Comparison of ENCODE assay signal across 8 mouse cellular contexts in the genomic region with DNA sequence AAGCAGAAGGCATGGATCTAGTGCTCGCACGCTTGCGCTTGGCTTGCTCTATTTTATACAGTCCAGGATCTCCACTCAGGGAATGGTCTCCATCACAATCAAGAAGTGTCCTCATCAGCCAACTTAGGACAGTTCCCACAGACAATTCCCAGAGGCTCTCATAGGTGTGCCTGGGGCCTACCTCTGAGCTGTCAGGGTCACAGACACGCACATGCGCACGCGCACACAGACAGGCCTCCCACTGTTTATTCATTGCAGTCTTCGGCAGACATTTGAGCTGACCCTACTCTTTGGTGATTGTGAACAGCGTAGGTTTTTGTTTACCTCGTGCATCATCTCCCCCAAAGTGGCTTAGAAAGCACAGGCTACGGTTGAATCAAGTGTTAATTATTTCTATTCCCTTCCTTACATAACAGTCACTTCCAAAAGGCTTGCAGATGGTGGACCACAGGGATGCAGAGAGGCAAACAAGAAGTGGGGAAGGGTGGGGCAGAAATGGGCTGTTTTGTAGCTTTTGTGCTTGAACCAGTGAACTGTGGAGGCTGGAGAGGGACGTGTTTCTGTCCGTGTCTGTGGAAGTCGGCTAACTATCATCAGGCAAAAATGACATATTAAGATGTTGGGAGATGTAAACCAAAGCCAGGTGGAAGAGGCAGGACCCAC. TPM values are rescaled to one million over a fixed set of nuclear protein-coding genes. Genes with fewer than 3 reads are reported as not detected.
DNase-seq lines count a peak whose midpoint lies in the region; ATAC-seq and TF ChIP-seq lines count a peak whose summit lies in the region.

No protein-coding gene starts in this region.

- peak; percentile 84 for DNase-seq in heart, adult 11 months
- no peak for DNase-seq in heart, postnatal 25 days (ENCODE audit: low spot score)
- DNase-seq in MEL (ENCODE audit: low read depth, low spot score) = no peak
- no peak for DNase-seq in embryonic facial prominence, embryonic 14.5 days (ENCODE audit: low spot score)
- no peak for DNase-seq in limb, embryonic 14.5 days (ENCODE audit: low spot score)
- no peak for DNase-seq in ovary, adult 18-20 months (ENCODE audit: low spot score)
- DNase-seq in left cerebral cortex, adult 18-20 months (ENCODE audit: low spot score in 2 of 2) = no peak
- no peak for DNase-seq in gastrocnemius, postnatal 25 days

- peak overlapping the region; percentile 26; the same call in 1 of the 2 replicates for H3K9ac ChIP-seq in MEL (ENCODE audit: control insufficient read depth, low read depth, low read length, poor library complexity, severe bottlenecking)
- H3K9ac ChIP-seq in embryonic facial prominence, embryonic 14.5 days (ENCODE audit: low read depth, low read length) = no peak overlapping the region
- H3K9ac ChIP-seq in limb, embryonic 14.5 days (ENCODE audit: low read depth, low read length, severe bottlenecking) = no peak overlapping the region

- TF ChIP-seq CTCF in MEL (IDR thresholded peaks at IDR 0.05 in 2 of 3, conservative IDR thresholded peaks at IDR 0.05 in 1 of 3; ENCODE audit: control insufficient read depth in 1 of 3, insufficient read depth in 1 of 3, low read depth in 2 of 3, low read length in 3 of 3, poor library complexity in 1 of 3, severe bottlenecking in 1 of 3) = no peak

- peaks cover 0 to 2% of the 10 kb centered on the region in 2 experiments; a peak in 1 of 4 replicates for H3K36me3 ChIP-seq in MEL (ENCODE audit: control insufficient read depth in 1 of 2, insufficient read depth in 2 of 2, low read length in 2 of 2)
- H3K36me3 ChIP-seq in embryonic facial prominence, embryonic 14.5 days (ENCODE audit: control insufficient read depth, insufficient read depth, low read length) = no peaks in the 10 kb centered on the region
- no peaks in the 10 kb centered on the region for H3K36me3 ChIP-seq in limb, embryonic 14.5 days (ENCODE audit: control insufficient read depth, insufficient read depth, low read length)

- H3K4me3 ChIP-seq in MEL (ENCODE audit: control insufficient read depth in 1 of 2, insufficient read depth in 1 of 2, low read depth in 2 of 2, low read length in 2 of 2) = peak overlapping the region; percentile 20 to 39
- H3K4me3 ChIP-seq in embryonic facial prominence, embryonic 14.5 days (ENCODE audit: low read depth, low read length) = 0 out of 2 replicates have a peak overlapping the region, but pooled peaks have one; percentile 8
- H3K4me3 ChIP-seq in limb, embryonic 14.5 days (replicated peaks; ENCODE audit: low read length) = 0 out of 2 replicates have a peak overlapping the region, but pooled peaks have one; percentile 11

- H3K4me2 ChIP-seq in embryonic facial prominence, embryonic 14.5 days (ENCODE audit: low read depth, low read length) = peak overlapping the region; percentile 43
- H3K4me2 ChIP-seq in limb, embryonic 14.5 days (replicated peaks; ENCODE audit: low read depth, low read length, severe bottlenecking) = peak overlapping the region; percentile 35

- intact Hi-C loops in heart, postnatal 25 days (cut with DNase I) = loop anchor here (5.0 kb wide), 2 partner anchors 105 to 140 kb away; no protein-coding TSS in a partner anchor

- 67% methylated on average over 14 of the region's 14 CpGs for WGBS in embryonic facial prominence, embryonic 14.5 days
- 71% methylated on average over 14 of the region's 14 CpGs for WGBS in limb, embryonic 14.5 days

- no peaks in the 10 kb centered on the region for H3K79me2 ChIP-seq in MEL (ENCODE audit: control insufficient read depth, insufficient read depth, low read length, poor library complexity)

- H3K4me1 ChIP-seq in MEL (ENCODE audit: control insufficient read depth in 1 of 2, insufficient read depth in 2 of 2, low read length in 2 of 2) = peaks cover 0 to 9% of the 10 kb centered on the region in 2 experiments; a peak in 2 of 4 replicates
- H3K4me1 ChIP-seq in embryonic facial prominence, embryonic 14.5 days (ENCODE audit: control insufficient read depth, insufficient read depth, low read length) = no peaks in the 10 kb centered on the region
- no peaks in the 10 kb centered on the region for H3K4me1 ChIP-seq in limb, embryonic 14.5 days (ENCODE audit: control insufficient read depth, insufficient read depth, low read length)

- no peak for TF ChIP-seq POLR2A in MEL (IDR thresholded peaks at IDR 0.05; ENCODE audit: control insufficient read depth in 1 of 2, insufficient read depth in 1 of 2, low read depth in 1 of 2, low read length in 2 of 2, poor library complexity in 1 of 2)
- no peak for TF ChIP-seq POLR2A in limb, embryonic 14.5 days (IDR thresholded peaks at IDR 0.05; ENCODE audit: borderline replicate concordance, extremely low read depth, insufficient read depth, insufficient read length)

- TF ChIP-seq RAD21 in MEL (IDR thresholded peaks at IDR 0.05; ENCODE audit: low read depth, low read length) = no peak

- H3K27ac ChIP-seq in MEL (ENCODE audit: control insufficient read depth, low read depth, low read length) = no peak overlapping the region
- no peak overlapping the region; the same call in 1 of the 2 replicates for H3K27ac ChIP-seq in embryonic facial prominence, embryonic 14.5 days (replicated peaks; ENCODE audit: low read depth, low read length)
- H3K27ac ChIP-seq in limb, embryonic 14.5 days (replicated peaks; ENCODE audit: low read depth, low read length) = no peak overlapping the region

- no peaks in the 10 kb centered on the region for H3K27me3 ChIP-seq in MEL (ENCODE audit: control insufficient read depth in 1 of 2, insufficient read depth in 2 of 2, low read length in 2 of 2)
- H3K27me3 ChIP-seq in embryonic facial prominence, embryonic 14.5 days (replicated peaks; ENCODE audit: control insufficient read depth, insufficient read depth, low read length) = no peaks in the 10 kb centered on the region
- no peaks in the 10 kb centered on the region for H3K27me3 ChIP-seq in limb, embryonic 14.5 days (ENCODE audit: control insufficient read depth, insufficient read depth, low read length)

- TF ChIP-seq EP300 in MEL (IDR thresholded peaks at IDR 0.05; ENCODE audit: low read depth in 1 of 2, low read length in 2 of 2) = no peak

- no peak for ATAC-seq in embryonic facial prominence, embryonic 14.5 days (ENCODE audit: low read depth)
- ATAC-seq in limb, embryonic 14.5 days (ENCODE audit: low FRiP score, low read depth) = no peak

- H3K9me3 ChIP-seq in MEL (replicated peaks; ENCODE audit: insufficient read depth, low read length) = no peaks in the 10 kb centered on the region
- peaks cover 10% of the 10 kb centered on the region; the same call in 1 of the 2 replicates for H3K9me3 ChIP-seq in embryonic facial prominence, embryonic 14.5 days (ENCODE audit: control insufficient read depth, low read length)
- H3K9me3 ChIP-seq in limb, embryonic 14.5 days (ENCODE audit: control insufficient read depth, low read length) = no peaks in the 10 kb centered on the region

TF ChIP-seq in MEL, 35 proteins besides CTCF, POLR2A, EP300 and RAD21:
- TF ChIP-seq POLR2AphosphoS5 (IDR thresholded peaks at IDR 0.05; ENCODE audit: borderline replicate concordance, low read depth, low read length) (no peak), GABPA (IDR thresholded peaks at IDR 0.05; ENCODE audit: low read depth, low read length) (no peak), MAZ (IDR thresholded peaks at IDR 0.05; ENCODE audit: low read depth, low read length) (no peak), SIN3A (IDR thresholded peaks at IDR 0.05; ENCODE audit: low read length) (0 out of 2 replicates have a peak, but pooled peaks have one; percentile 1), BHLHE40 (IDR thresholded peaks at IDR 0.05; ENCODE audit: borderline replicate concordance, low read depth, low read length) (no peak), MAFK (IDR thresholded peaks at IDR 0.05; ENCODE audit: borderline replicate concordance, low read depth, low read length) (no peak)

RNA-seq across cellular contexts. Expression of gene Smg1, which starts 53.5 kb away (rescaled TPM):
- 10 to 100 TPM; 35.9 to 41.0 TPM for total RNA-seq in heart, postnatal 25 days (2021)
- total RNA-seq in MEL (2012; rRNA removed) = 24.2 and 26.6 TPM in 2 replicates
- polyA plus RNA-seq in MEL (2012; ENCODE audit: insufficient read depth in 1 of 2, insufficient read length in 2 of 2, low read depth in 1 of 2, low replicate concordance in 2 of 2, missing spikeins in 1 of 2) = 10 to 100 TPM; 32.6 to 49.6 TPM
- 20.0 and 20.7 TPM in 2 replicates for polyA plus RNA-seq in embryonic facial prominence, embryonic 14.5 days (2014; fragmentation: Nextera tagmentation; extraction: Ambion mirVana)
- polyA plus RNA-seq in limb, embryonic 14.5 days (2012; rRNA removed) = 42.8 and 45.4 TPM in 2 replicates
- 21.6 and 23.9 TPM in 2 replicates for polyA plus RNA-seq in limb, embryonic 14.5 days (2014; fragmentation: Nextera tagmentation; extraction: Ambion mirVana)
- total RNA-seq in left cerebral cortex, adult 18-20 months (2021) = 10 to 100 TPM; 71.1 TPM
- 10 to 100 TPM; 21.3 to 22.6 TPM for total RNA-seq in gastrocnemius, postnatal 25 days (2021)
